ENCODE assay signal across 9 mouse cellular contexts in genomic region chr19:53891569-53891968, GRCm38 (mm10). TPM values are rescaled to one million over a fixed set of nuclear protein-coding genes. Genes with fewer than 3 reads are reported as not detected.
DNase-seq lines count a peak whose midpoint lies in the region; ATAC-seq and TF ChIP-seq lines count a peak whose summit lies in the region.
"Had no signal": no experiment of that assay in that cellular context is flagged by ENCODE, and none has a peak within 500 bp of the region (broad histone marks: within the 10 kb centered on the region; RNA-seq: fewer than 3 reads in every experiment).

No protein-coding gene starts in this region.

- H3K4me1 ChIP-seq in hindbrain, postnatal 0 days (ENCODE audit: insufficient read depth, low read length) = no peaks in the 10 kb centered on the region
- H3K4me1 ChIP-seq in hindbrain, embryonic 16.5 days (ENCODE audit: control insufficient read depth, insufficient read depth, low read depth, low read length) = no peaks in the 10 kb centered on the region
- H3K4me1 ChIP-seq in thymus, adult 2 months (replicated peaks; ENCODE audit: control insufficient read depth, insufficient read depth, low read length) = peaks cover 72% of the 10 kb centered on the region
- H3K4me1 ChIP-seq in limb, embryonic 14.5 days (ENCODE audit: control insufficient read depth, insufficient read depth, low read length) = peaks cover 59% of the 10 kb centered on the region
- peaks cover 25% of the 10 kb centered on the region for H3K4me1 ChIP-seq in stomach, postnatal 0 days (replicated peaks; ENCODE audit: control insufficient read depth, insufficient read depth)
- peaks cover 2% of the 10 kb centered on the region for H3K4me1 ChIP-seq in forebrain, embryonic 12.5 days

- 90% methylated on average over 2 of the region's 2 CpGs for WGBS in hindbrain, postnatal 0 days
- 91% methylated on average over 2 of the region's 2 CpGs for WGBS in hindbrain, embryonic 16.5 days
- 39% methylated on average over 2 of the region's 2 CpGs for WGBS in thymus, adult 2 months
- 85% methylated on average over 2 of the region's 2 CpGs for WGBS in limb, embryonic 14.5 days
- 54% methylated on average over 2 of the region's 2 CpGs for WGBS in stomach, postnatal 0 days
- 95% methylated on average over 2 of the region's 2 CpGs for WGBS in forebrain, embryonic 12.5 days

- TF ChIP-seq CTCF in hindbrain, postnatal 0 days (IDR thresholded peaks at IDR 0.05; ENCODE audit: low read depth) = no peak
- no peak for TF ChIP-seq CTCF in thymus, adult 2 months (IDR thresholded peaks at IDR 0.05; ENCODE audit: borderline replicate concordance, control insufficient read depth, extremely low read depth, insufficient read depth, low read length, poor library complexity)
- TF ChIP-seq CTCF in stomach, postnatal 0 days (IDR thresholded peaks at IDR 0.05; ENCODE audit: low read depth) = no peak

- H3K4me2 ChIP-seq in hindbrain, postnatal 0 days (ENCODE audit: low read depth, low read length) = no peak overlapping the region
- no peak overlapping the region for H3K4me2 ChIP-seq in hindbrain, embryonic 16.5 days (ENCODE audit: low read length)
- no peak overlapping the region for H3K4me2 ChIP-seq in limb, embryonic 14.5 days (replicated peaks; ENCODE audit: low read depth, low read length, severe bottlenecking)
- no peak overlapping the region for H3K4me2 ChIP-seq in stomach, postnatal 0 days (replicated peaks; ENCODE audit: low read depth)
- H3K4me2 ChIP-seq in forebrain, embryonic 12.5 days = no peak overlapping the region

- H3K36me3 ChIP-seq in hindbrain, postnatal 0 days (ENCODE audit: insufficient read depth, low read length) = no peaks in the 10 kb centered on the region
- H3K36me3 ChIP-seq in hindbrain, embryonic 16.5 days (ENCODE audit: control insufficient read depth, insufficient read depth, low read length) = no peaks in the 10 kb centered on the region
- no peaks in the 10 kb centered on the region for H3K36me3 ChIP-seq in thymus, adult 2 months (ENCODE audit: control insufficient read depth, insufficient read depth, low read length)
- no peaks in the 10 kb centered on the region for H3K36me3 ChIP-seq in limb, embryonic 14.5 days (ENCODE audit: control insufficient read depth, insufficient read depth, low read length)
- no peaks in the 10 kb centered on the region for H3K36me3 ChIP-seq in stomach, postnatal 0 days (ENCODE audit: control insufficient read depth, insufficient read depth, low read length)
- no peaks in the 10 kb centered on the region for H3K36me3 ChIP-seq in forebrain, embryonic 12.5 days (replicated peaks)
- H3K36me3 ChIP-seq: hindbrain, embryonic 10.5 days had no signal

- H3K4me3 ChIP-seq in hindbrain, postnatal 0 days (ENCODE audit: low read length) = no peak overlapping the region
- H3K4me3 ChIP-seq in hindbrain, embryonic 16.5 days (ENCODE audit: low read length) = no peak overlapping the region
- H3K4me3 ChIP-seq in thymus, adult 2 months (ENCODE audit: control insufficient read depth, insufficient read depth, low read length) = no peak overlapping the region
- H3K4me3 ChIP-seq in limb, embryonic 14.5 days (replicated peaks; ENCODE audit: low read length) = no peak overlapping the region
- H3K4me3 ChIP-seq in stomach, postnatal 0 days (ENCODE audit: low read depth, low read length) = no peak overlapping the region
- no peak overlapping the region for H3K4me3 ChIP-seq in forebrain, embryonic 12.5 days (replicated peaks)
- H3K4me3 ChIP-seq: hindbrain, embryonic 10.5 days had no signal

- no peaks in the 10 kb centered on the region for H3K27me3 ChIP-seq in hindbrain, postnatal 0 days (ENCODE audit: insufficient read depth, low read length)
- H3K27me3 ChIP-seq in hindbrain, embryonic 16.5 days (replicated peaks; ENCODE audit: control insufficient read depth, insufficient read depth, low read length) = no peaks in the 10 kb centered on the region
- H3K27me3 ChIP-seq in thymus, adult 2 months (ENCODE audit: control insufficient read depth, insufficient read depth, low read length) = no peaks in the 10 kb centered on the region
- no peaks in the 10 kb centered on the region for H3K27me3 ChIP-seq in limb, embryonic 14.5 days (ENCODE audit: control insufficient read depth, insufficient read depth, low read length)
- no peaks in the 10 kb centered on the region for H3K27me3 ChIP-seq in stomach, postnatal 0 days (ENCODE audit: control insufficient read depth, insufficient read depth, low read length)
- no peaks in the 10 kb centered on the region for H3K27me3 ChIP-seq in forebrain, embryonic 12.5 days

- TF ChIP-seq EP300 in stomach, postnatal 0 days (optimal IDR thresholded peaks at IDR 0.05) = no peak

- H3K9me3 ChIP-seq in hindbrain, postnatal 0 days (ENCODE audit: low read length) = no peaks in the 10 kb centered on the region
- no peaks in the 10 kb centered on the region for H3K9me3 ChIP-seq in hindbrain, embryonic 16.5 days (ENCODE audit: control insufficient read depth, low read length)
- H3K9me3 ChIP-seq in limb, embryonic 14.5 days (ENCODE audit: control insufficient read depth, low read length) = no peaks in the 10 kb centered on the region
- H3K9me3 ChIP-seq in stomach, postnatal 0 days (ENCODE audit: control insufficient read depth, low read length) = no peaks in the 10 kb centered on the region
- H3K9me3 ChIP-seq in forebrain, embryonic 12.5 days = no peaks in the 10 kb centered on the region
- H3K9me3 ChIP-seq: hindbrain, embryonic 10.5 days had no signal

- no peak for ATAC-seq in hindbrain, postnatal 0 days
- ATAC-seq in hindbrain, embryonic 16.5 days = no peak
- ATAC-seq in limb, embryonic 14.5 days (ENCODE audit: low FRiP score, low read depth) = no peak; the same call in 1 of the 2 replicates
- peak; percentile 25; the same call in 1 of the 2 replicates for ATAC-seq in stomach, postnatal 0 days (ENCODE audit: low FRiP score, low TSS enrichment)
- ATAC-seq in forebrain, embryonic 12.5 days (ENCODE audit: low FRiP score) = no peak

- no peak overlapping the region for H3K9ac ChIP-seq in hindbrain, postnatal 0 days (replicated peaks; ENCODE audit: low read length)
- no peak overlapping the region for H3K9ac ChIP-seq in hindbrain, embryonic 16.5 days (ENCODE audit: low read depth, low read length)
- H3K9ac ChIP-seq in limb, embryonic 14.5 days (ENCODE audit: low read depth, low read length, severe bottlenecking) = no peak overlapping the region
- H3K9ac ChIP-seq in stomach, postnatal 0 days (ENCODE audit: low read length) = no peak overlapping the region
- H3K9ac ChIP-seq in forebrain, embryonic 12.5 days = no peak overlapping the region

- no peak for TF ChIP-seq POLR2A in thymus, adult 2 months (IDR thresholded peaks at IDR 0.05; ENCODE audit: control insufficient read depth, extremely low read depth, insufficient read depth, low read length, poor library complexity)
- no peak for TF ChIP-seq POLR2A in limb, embryonic 14.5 days (IDR thresholded peaks at IDR 0.05; ENCODE audit: borderline replicate concordance, extremely low read depth, insufficient read depth, insufficient read length)

- DNase-seq in hindbrain, postnatal 0 days (ENCODE audit: low spot score) = no peak
- DNase-seq in thymus, adult 2 months = peak; percentile 23
- DNase-seq in thymus, postnatal 0 days (ENCODE audit: low spot score) = no peak
- DNase-seq in limb, embryonic 14.5 days (ENCODE audit: low spot score) = no peak
- DNase-seq in stomach, postnatal 0 days (ENCODE audit: low spot score) = no peak
- no peak for DNase-seq in right cerebral cortex, postnatal 25 days

- 0 out of 2 replicates have a peak overlapping the region, but pooled peaks have one; percentile 32 for H3K27ac ChIP-seq in hindbrain, postnatal 0 days
- no peak overlapping the region for H3K27ac ChIP-seq in hindbrain, embryonic 16.5 days (ENCODE audit: low read depth, low read length)
- peak overlapping the region; percentile 96 for H3K27ac ChIP-seq in thymus, adult 2 months (ENCODE audit: control insufficient read depth, insufficient read depth, low read length)
- peak overlapping the region; percentile 88 for H3K27ac ChIP-seq in limb, embryonic 14.5 days (replicated peaks; ENCODE audit: low read depth, low read length)
- H3K27ac ChIP-seq in stomach, postnatal 0 days (replicated peaks) = peak overlapping the region; percentile 88
- no peak overlapping the region for H3K27ac ChIP-seq in forebrain, embryonic 12.5 days

RNA-seq across cellular contexts. Expression of gene Pdcd4, which starts 0.5 kb away (rescaled TPM):
- 10.0 and 13.1 TPM in 2 replicates for total RNA-seq in hindbrain, postnatal 0 days (2014; rRNA removed)
- polyA plus RNA-seq in hindbrain, postnatal 0 days (2015; fragmentation: Nextera tagmentation; extraction: Ambion mirVana) = 83.9 and 90.8 TPM in 2 replicates
- 54.8 and 63.2 TPM in 2 replicates for polyA plus RNA-seq in hindbrain, embryonic 16.5 days (2015; fragmentation: Nextera tagmentation; extraction: Ambion mirVana)
- 18.2 and 19.6 TPM in 2 replicates for polyA plus RNA-seq in thymus, adult 2 months (2012; rRNA removed)
- polyA plus RNA-seq in thymus, postnatal 0 days (2015; fragmentation: Nextera tagmentation; extraction: Ambion mirVana) = 156 and 182 TPM in 2 replicates
- 23.3 and 43.3 TPM in 2 replicates for polyA plus RNA-seq in limb, embryonic 14.5 days (2012; rRNA removed)
- polyA plus RNA-seq in limb, embryonic 14.5 days (2014; fragmentation: Nextera tagmentation; extraction: Ambion mirVana) = 96.4 and 109 TPM in 2 replicates
- 204 and 217 TPM in 2 replicates for polyA plus RNA-seq in stomach, postnatal 0 days (2015; fragmentation: Nextera tagmentation; extraction: Ambion mirVana)
- polyA plus RNA-seq in forebrain, embryonic 12.5 days (2016; fragmentation: Nextera tagmentation; extraction: Ambion mirVana) = 110 and 111 TPM in 2 replicates

RNA-seq across cellular contexts. Expression of gene Shoc2, which starts 52.5 kb away (rescaled TPM):
- 66.1 and 69.8 TPM in 2 replicates for total RNA-seq in hindbrain, postnatal 0 days (2014; rRNA removed)
- 44.0 and 47.7 TPM in 2 replicates for polyA plus RNA-seq in hindbrain, postnatal 0 days (2015; fragmentation: Nextera tagmentation; extraction: Ambion mirVana)
- polyA plus RNA-seq in hindbrain, embryonic 16.5 days (2015; fragmentation: Nextera tagmentation; extraction: Ambion mirVana) = 55.4 and 67.7 TPM in 2 replicates
- polyA plus RNA-seq in thymus, adult 2 months (2012; rRNA removed) = 14.9 and 18.6 TPM in 2 replicates
- polyA plus RNA-seq in thymus, postnatal 0 days (2015; fragmentation: Nextera tagmentation; extraction: Ambion mirVana) = 26.1 and 29.8 TPM in 2 replicates
- polyA plus RNA-seq in limb, embryonic 14.5 days (2012; rRNA removed) = 26.9 and 29.2 TPM in 2 replicates
- polyA plus RNA-seq in limb, embryonic 14.5 days (2014; fragmentation: Nextera tagmentation; extraction: Ambion mirVana) = 44.8 and 48.2 TPM in 2 replicates
- 31.7 and 33.9 TPM in 2 replicates for polyA plus RNA-seq in stomach, postnatal 0 days (2015; fragmentation: Nextera tagmentation; extraction: Ambion mirVana)
- polyA plus RNA-seq in forebrain, embryonic 12.5 days (2016; fragmentation: Nextera tagmentation; extraction: Ambion mirVana) = 76.2 and 77.4 TPM in 2 replicates

RNA-seq across cellular contexts. Expression of gene Bbip1, which starts 52.9 kb away (rescaled TPM):
- 43.6 and 53.7 TPM in 2 replicates for total RNA-seq in hindbrain, postnatal 0 days (2014; rRNA removed)
- polyA plus RNA-seq in hindbrain, postnatal 0 days (2015; fragmentation: Nextera tagmentation; extraction: Ambion mirVana) = 146 and 166 TPM in 2 replicates
- 134 and 142 TPM in 2 replicates for polyA plus RNA-seq in hindbrain, embryonic 16.5 days (2015; fragmentation: Nextera tagmentation; extraction: Ambion mirVana)
- polyA plus RNA-seq in thymus, adult 2 months (2012; rRNA removed) = 13.0 and 16.3 TPM in 2 replicates
- polyA plus RNA-seq in thymus, postnatal 0 days (2015; fragmentation: Nextera tagmentation; extraction: Ambion mirVana) = 136 and 139 TPM in 2 replicates
- 34.6 and 57.2 TPM in 2 replicates for polyA plus RNA-seq in limb, embryonic 14.5 days (2012; rRNA removed)
- polyA plus RNA-seq in limb, embryonic 14.5 days (2014; fragmentation: Nextera tagmentation; extraction: Ambion mirVana) = 78.8 and 84.1 TPM in 2 replicates
- 48.7 and 52.8 TPM in 2 replicates for polyA plus RNA-seq in stomach, postnatal 0 days (2015; fragmentation: Nextera tagmentation; extraction: Ambion mirVana)
- 138 and 139 TPM in 2 replicates for polyA plus RNA-seq in forebrain, embryonic 12.5 days (2016; fragmentation: Nextera tagmentation; extraction: Ambion mirVana)

Comparison
In these comparisons a context has a peak if more than half of its experiments do, and no peak if none do; other contexts are left out.
1. H3K27ac ChIP-seq: peak in hindbrain, postnatal 0 days (single experiment), thymus, adult 2 months (single experiment), limb, embryonic 14.5 days (single experiment) and stomach, postnatal 0 days (single experiment); none in hindbrain, embryonic 16.5 days (single experiment) and forebrain, embryonic 12.5 days (single experiment).